Mouse (Mus musculus) lung, adult 18-20 months (tissue): Measurements from ENCODE around the gene Pxmp4.

Experiments
- DNase-seq, 2 experiments: peaks; one replicate each; pipeline ENCODE4 v3.0.0; 2022; ENCODE audit warnings: mixed read lengths in 2 of 2

Gene Pxmp4

GRCm38 (mm10) chr2:154539720-154540119, 63.8 kb downstream of the Pxmp4 start:
- no peak for DNase-seq

GRCm38 (mm10) chr2:154538710-154539109, 64.8 kb downstream of the Pxmp4 start:
- DNase-seq, result no peak

DNA sequence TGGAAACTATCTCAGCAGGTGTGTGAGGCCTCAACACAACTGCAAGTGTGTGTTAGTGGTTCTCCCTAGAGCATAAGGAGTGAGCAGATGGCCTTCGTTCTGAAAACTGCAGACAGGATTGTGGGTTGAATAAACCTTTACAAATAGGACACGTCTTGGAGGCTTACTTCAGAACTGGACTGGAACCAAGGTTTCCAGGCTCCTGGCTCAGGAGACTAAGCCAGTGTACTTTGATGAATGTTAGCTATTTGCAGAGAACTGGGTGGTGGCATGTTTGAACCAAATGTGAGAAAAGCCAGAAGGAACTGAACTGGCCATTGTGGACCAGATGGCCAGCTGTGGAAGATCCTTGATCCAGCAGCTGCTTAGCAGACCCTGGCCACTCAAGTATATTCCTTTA, 65.2 kb downstream of the Pxmp4 start:
- DNase-seq, result no peak
